Mouse (Mus musculus) forebrain, embryonic 16.5 days (tissue): ENCODE measurements at regions not wholly inside any gene's neighbourhood (a gene's known extent, or its start where the extent isn't known, plus 50 kb on each side); places are given as distances from the start of the nearest gene placed in this dataset.
A peak's percentile ranks its signal among the peaks of the same experiment; 100 is the strongest.

Experiments used
- ATAC-seq: fragments of 200-750 bp; cut with Nextera tagmentation; 2 replicates; pipeline ENCODE4 v1.8.0; 2017; ENCODE audit warnings: mild to moderate bottlenecking, moderate library complexity
- H3K27ac ChIP-seq: fragments of 300-500 bp; sonication (generic); 2 replicates; pipeline ENCODE4 v1.5.1; 2014; ENCODE audit warnings: low read length, control low read depth
- H3K27me3 ChIP-seq: fragments of 300-500 bp; sonication (generic); replicated peaks from 2 replicates; pipeline ENCODE4 v1.6.1; 2014; ENCODE audit warnings: low read length; ENCODE audit not compliant: control insufficient read depth, insufficient read depth
- H3K36me3 ChIP-seq: fragments of 300-500 bp; sonication (generic); 2 replicates; pipeline ENCODE4 v1.6.1; 2014; ENCODE audit not compliant: control insufficient read depth, insufficient read depth
- H3K4me1 ChIP-seq: fragments of 300-500 bp; sonication (generic); replicated peaks from 2 replicates; pipeline ENCODE4 v1.6.1; 2014; ENCODE audit warnings: low read length; ENCODE audit not compliant: control insufficient read depth, insufficient read depth
- H3K4me2 ChIP-seq: fragments of 300-500 bp; sonication (generic); 2 replicates; pipeline ENCODE4 v1.6.1; 2014; ENCODE audit warnings: mild to moderate bottlenecking, low read length, control low read depth
- H3K4me3 ChIP-seq: fragments of 300-500 bp; sonication (generic); replicated peaks from 2 replicates; pipeline ENCODE4 v1.5.1; 2014; ENCODE audit warnings: mild to moderate bottlenecking, low read length, control low read depth
- H3K9ac ChIP-seq: fragments of 300-500 bp; sonication (generic); replicated peaks from 2 replicates; pipeline ENCODE4 v1.6.1; 2014; ENCODE audit warnings: low read depth, low read length, control low read depth
- H3K9me3 ChIP-seq: fragments of 300-500 bp; sonication (generic); 2 replicates; pipeline ENCODE4 v1.6.1; 2016; ENCODE audit warnings: low read length; ENCODE audit not compliant: control insufficient read depth
- WGBS: fragments of 180-500 bp; shearing (Covaris S2); extraction: QIAGEN DNeasy Blood & Tissue Kit; methylation state at CpG from one replicate; pipeline ENCODE4 v1.1.7; 2014; 5-methylcytosine and 5-hydroxymethylcytosine counted together

DNA sequence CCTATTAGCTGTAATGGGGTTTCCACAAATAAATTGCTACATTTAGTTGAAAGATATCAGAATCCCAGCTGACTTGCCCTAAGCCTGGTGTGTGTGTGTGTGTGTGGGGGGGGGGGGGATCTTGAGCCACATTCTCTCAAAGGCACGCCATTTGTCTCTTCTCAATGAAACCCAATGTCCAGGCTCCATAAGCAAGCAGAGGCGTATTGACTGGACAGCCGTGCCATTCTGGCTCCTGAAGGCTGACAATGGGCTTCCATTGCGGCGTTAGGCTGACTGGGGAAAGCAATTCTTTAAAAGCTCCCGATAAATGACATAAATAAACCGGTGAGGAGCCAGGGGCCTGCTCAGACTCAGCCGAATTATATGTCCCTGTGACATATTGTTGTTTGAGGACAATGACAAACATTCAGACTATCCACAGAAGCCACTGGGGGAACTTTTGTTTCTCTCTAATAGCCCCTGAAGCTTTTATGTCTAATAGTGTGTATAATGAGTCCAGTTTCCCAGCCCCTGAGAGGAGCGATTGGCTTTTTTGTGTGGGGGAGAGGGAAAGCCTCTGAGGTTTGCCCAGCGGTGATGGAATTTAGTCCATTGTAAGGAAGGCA, 240.6 kb upstream of the Mphosph6 start:
- Histone ChIP-seq H3K9me3 (no peaks in the 10 kb centered on the region), H3K4me2 (no peak overlapping the region), H3K27ac (no peak overlapping the region), H3K36me3 (no peaks in the 10 kb centered on the region), H3K4me1 (0 out of 2 replicates have a peak, but pooled peaks cover 4% of the 10 kb centered on the region), H3K9ac (no peak overlapping the region), H3K27me3 (no peaks in the 10 kb centered on the region), H3K4me3 (no peak overlapping the region)
- no peak for ATAC-seq
- WGBS: 8% methylated on average over 10 of the region's 10 CpGs

DNA sequence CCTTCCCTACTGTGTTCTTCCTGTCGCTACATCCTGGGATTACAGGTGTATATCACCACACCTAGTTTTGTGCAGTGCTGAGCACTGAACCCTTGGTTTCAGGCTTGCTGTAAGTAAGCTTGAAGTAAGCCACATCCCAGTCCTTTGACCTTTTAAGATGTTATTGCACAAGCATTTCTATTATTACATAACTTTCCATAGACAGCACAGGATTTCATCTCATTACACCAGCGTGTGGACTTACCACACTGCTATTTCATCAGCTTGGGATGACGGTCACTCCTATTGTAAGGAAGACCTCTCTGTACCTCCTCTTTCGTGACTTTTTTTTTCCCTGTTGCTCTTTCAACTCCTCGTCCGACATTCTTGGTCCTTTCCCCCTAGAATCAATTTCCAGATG, 239.5 kb upstream of the Mphosph6 start:
- no peak for ATAC-seq
- no peaks in the 10 kb centered on the region for H3K9me3 ChIP-seq
- WGBS: 78% methylated on average over 6 of the region's 6 CpGs
- no peak overlapping the region for H3K4me3 ChIP-seq
- no peaks in the 10 kb centered on the region for H3K36me3 ChIP-seq
- H3K9ac ChIP-seq: no peak overlapping the region
- no peaks in the 10 kb centered on the region for H3K27me3 ChIP-seq
- H3K4me1 ChIP-seq: 0 out of 2 replicates have a peak, but pooled peaks cover 4% of the 10 kb centered on the region
- no peak overlapping the region for H3K27ac ChIP-seq
- H3K4me2 ChIP-seq: no peak overlapping the region

DNA sequence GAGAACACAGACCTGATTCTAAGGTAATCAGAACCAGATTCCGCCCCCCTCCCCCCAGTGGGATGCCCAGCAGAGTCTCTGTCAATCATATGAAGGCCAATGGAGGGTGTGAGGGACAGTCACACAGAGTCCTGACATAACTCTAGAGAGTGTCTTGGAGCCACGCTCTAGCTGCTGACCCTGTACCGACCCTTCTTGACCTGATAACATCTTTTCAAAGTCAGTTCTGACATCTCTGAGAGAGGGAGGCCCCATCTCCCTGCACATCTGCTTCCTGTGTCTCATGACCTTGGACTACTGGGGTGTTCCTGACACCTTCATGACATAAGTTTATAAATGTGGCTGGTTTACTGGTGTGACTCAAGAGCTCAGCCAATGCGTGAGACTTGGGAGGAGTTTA, 236.1 kb upstream of the Mphosph6 start:
- Histone ChIP-seq H3K9me3 (no peaks in the 10 kb centered on the region), H3K4me3 (no peak overlapping the region), H3K27ac (no peak overlapping the region), H3K27me3 (no peaks in the 10 kb centered on the region), H3K4me2 (no peak overlapping the region), H3K36me3 (no peaks in the 10 kb centered on the region), H3K4me1 (peaks cover 11% of the 10 kb centered on the region), H3K9ac (no peak overlapping the region)
- WGBS: 92% methylated on average over 4 of the region's 4 CpGs
- ATAC-seq: no peak

DNA sequence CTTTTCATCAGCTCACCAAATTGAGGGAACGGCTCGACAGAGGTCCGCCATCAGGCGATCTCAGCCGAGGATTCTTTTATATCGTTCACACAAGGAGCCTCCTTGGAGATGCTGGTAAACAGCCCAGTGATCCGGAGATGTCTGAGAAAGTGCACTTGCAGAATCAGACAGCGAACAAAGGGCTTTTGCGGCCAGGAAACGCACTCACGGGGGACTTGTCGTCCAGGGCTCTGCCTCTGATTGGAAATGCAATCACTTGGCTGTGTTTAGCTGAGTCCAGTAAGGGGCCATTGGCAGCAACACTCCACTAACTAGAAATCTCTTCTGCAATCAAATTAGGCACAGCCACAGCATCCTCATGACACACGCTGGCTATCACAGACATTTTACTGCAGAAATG, 232.3 kb upstream of the Mphosph6 start:
- H3K9ac ChIP-seq: peak overlapping the region; percentile 37; the same call in 1 of the 2 replicates
- 12% methylated on average over 13 of the region's 13 CpGs for WGBS
- no peaks in the 10 kb centered on the region for H3K36me3 ChIP-seq
- H3K9me3 ChIP-seq: no peaks in the 10 kb centered on the region
- H3K4me1 ChIP-seq: peaks cover 15% of the 10 kb centered on the region
- no peak overlapping the region for H3K27ac ChIP-seq
- peak overlapping the region; percentile 36 for H3K4me2 ChIP-seq
- H3K27me3 ChIP-seq: no peaks in the 10 kb centered on the region
- peak overlapping the region; percentile 15; the same call in 1 of the 2 replicates for H3K4me3 ChIP-seq
- ATAC-seq: peak; percentile 28; the same call in 1 of the 2 replicates

DNA sequence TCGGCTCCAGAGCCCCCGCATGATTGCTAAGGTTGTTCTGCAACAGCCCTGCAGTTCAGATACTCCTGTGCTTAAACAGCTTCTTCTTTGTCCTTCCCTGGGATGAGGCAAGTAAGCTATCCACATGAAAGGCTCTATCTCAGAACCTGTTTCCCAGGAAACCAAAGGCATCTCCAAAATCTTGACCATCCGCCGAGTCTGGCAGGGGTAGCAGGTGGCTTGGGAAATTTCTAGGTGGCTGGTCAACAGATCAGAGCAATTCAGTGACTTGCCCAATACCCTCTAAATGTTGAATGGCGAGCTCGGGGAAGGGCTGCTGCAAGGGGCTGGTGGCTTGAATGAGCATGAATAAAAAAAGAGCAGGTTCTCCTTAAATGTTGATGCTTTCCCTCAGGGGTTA, 229.7 kb upstream of the Mphosph6 start:
- Histone ChIP-seq H3K4me2 (no peak overlapping the region), H3K9me3 (no peaks in the 10 kb centered on the region), H3K36me3 (no peaks in the 10 kb centered on the region), H3K4me3 (no peak overlapping the region), H3K9ac (no peak overlapping the region), H3K27me3 (no peaks in the 10 kb centered on the region), H3K27ac (no peak overlapping the region), H3K4me1 (peaks cover 15% of the 10 kb centered on the region)
- no peak for ATAC-seq
- 48% methylated on average over 6 of the region's 6 CpGs for WGBS

DNA sequence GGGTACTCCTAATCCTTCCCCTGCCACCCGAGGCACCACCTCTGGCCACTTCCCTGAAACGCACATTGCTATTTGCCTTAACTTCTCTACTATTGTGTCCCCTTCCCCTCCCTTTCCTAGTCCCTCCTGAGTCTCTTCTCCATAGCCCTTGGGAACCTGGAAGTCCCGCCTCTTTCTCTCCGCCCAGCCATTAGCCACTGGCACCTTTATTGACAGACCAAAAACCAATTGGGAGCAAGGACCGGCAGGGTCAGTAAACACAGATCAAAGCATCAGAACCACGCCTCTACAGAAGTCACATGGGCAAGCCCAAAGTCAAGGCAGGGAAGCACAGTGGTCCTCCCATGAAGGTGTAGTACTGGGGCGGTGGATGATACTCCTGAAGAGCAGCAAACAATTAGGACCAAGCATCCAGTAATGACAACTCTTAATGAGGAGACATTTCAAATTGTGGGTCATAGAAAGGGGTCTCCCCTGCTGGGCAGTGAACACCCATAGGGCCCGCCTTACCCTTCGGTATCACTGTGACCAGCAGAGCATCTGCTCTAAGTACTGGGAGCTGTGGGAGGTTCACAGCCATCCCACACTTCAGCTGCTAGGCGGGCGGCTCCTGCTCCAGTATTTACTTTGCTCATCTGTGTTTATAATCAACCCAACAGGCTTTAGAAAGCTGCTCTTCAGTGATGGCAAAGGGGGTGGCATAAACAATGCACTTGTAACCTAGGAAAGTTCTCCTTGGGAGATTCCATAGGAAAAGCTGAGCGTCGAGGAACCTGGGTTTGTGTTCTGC, 226.5 kb upstream of the Mphosph6 start:
- Histone ChIP-seq H3K4me2 (no peak overlapping the region), H3K4me3 (no peak overlapping the region), H3K36me3 (no peaks in the 10 kb centered on the region), H3K4me1 (peaks cover 8% of the 10 kb centered on the region; the same call in 1 of the 2 replicates), H3K27ac (no peak overlapping the region), H3K9me3 (no peaks in the 10 kb centered on the region), H3K27me3 (no peaks in the 10 kb centered on the region), H3K9ac (no peak overlapping the region)
- no peak for ATAC-seq
- 89% methylated on average over 13 of the region's 13 CpGs for WGBS

DNA sequence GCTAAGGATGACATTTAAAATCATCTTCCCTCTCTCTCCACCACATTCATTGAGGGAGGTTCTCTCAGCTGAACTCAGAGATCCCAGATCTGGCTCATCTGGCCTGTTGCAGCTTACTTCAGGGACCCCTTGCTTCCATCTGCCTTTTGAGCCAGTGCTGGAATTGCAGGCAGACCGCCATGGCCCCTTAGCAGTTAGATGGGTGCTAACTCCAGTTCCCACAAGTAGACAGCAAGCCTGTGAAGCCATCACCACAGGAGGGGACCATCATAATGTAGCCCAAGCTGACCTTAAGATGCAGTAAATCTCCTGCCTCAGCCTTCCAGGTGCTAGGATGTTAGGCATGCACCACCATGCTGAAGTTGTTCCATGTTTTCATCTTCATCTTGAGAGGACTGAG, 221.7 kb upstream of the Mphosph6 start:
- no peak for ATAC-seq
- Histone ChIP-seq H3K36me3 (no peaks in the 10 kb centered on the region), H3K4me3 (no peak overlapping the region), H3K4me1 (no peaks in the 10 kb centered on the region), H3K27me3 (no peaks in the 10 kb centered on the region), H3K9ac (no peak overlapping the region), H3K27ac (no peak overlapping the region), H3K9me3 (no peaks in the 10 kb centered on the region), H3K4me2 (no peak overlapping the region)
- 96% methylated on average over 1 of the region's 1 CpGs for WGBS

DNA sequence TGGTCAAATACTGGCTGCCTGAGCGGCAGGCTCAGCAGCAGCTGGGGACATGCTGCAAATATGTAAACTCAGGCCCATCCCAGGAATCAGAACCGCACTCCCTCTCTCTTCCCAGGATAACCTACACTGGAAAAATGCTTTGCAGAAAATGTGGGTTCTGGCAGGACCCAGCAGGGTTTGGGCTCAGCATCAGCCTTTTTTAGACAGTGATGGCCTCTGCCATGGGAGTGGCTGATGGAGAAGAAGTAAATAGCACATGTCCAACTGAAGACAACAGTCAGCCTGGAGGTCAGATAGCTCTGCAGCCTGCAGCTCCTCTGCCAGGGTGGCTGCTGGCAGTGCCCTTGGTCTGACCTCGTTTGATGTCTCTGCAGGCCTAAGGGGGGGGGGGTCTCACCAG, 220.2 kb upstream of the Mphosph6 start:
- Histone ChIP-seq H3K9me3 (no peaks in the 10 kb centered on the region), H3K4me2 (no peak overlapping the region), H3K9ac (no peak overlapping the region), H3K4me3 (no peak overlapping the region), H3K36me3 (no peaks in the 10 kb centered on the region), H3K27me3 (no peaks in the 10 kb centered on the region), H3K27ac (no peak overlapping the region), H3K4me1 (peaks cover 4% of the 10 kb centered on the region)
- ATAC-seq: no peak
- WGBS: 73% methylated on average over 3 of the region's 3 CpGs

DNA sequence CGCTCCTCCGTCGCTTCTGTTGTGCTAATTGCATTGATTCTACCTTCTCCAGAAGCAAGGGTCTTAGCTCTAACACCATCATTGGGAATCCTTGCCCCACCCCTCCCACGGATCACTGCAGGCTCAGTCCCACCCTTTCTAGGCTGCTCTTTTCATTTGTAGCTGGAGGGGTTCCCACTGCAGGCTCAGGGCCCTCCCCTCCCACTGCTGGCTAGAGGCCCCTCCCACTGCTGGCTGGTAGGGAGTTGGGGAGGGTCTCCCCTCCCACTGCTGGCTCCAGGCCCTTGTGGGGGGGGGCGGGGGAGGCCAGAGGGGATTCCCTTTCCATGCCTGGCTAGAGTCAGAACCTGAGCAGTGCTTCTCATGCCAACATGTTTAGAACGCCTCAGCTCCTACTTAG, 215.5 kb upstream of the Mphosph6 start:
- H3K27me3 ChIP-seq: no peaks in the 10 kb centered on the region
- H3K4me2 ChIP-seq: no peak overlapping the region
- no peaks in the 10 kb centered on the region for H3K9me3 ChIP-seq
- no peak overlapping the region for H3K4me3 ChIP-seq
- peak; percentile 72; the same call in 1 of the 2 replicates for ATAC-seq
- no peak overlapping the region for H3K9ac ChIP-seq
- 14% methylated on average over 5 of the region's 6 CpGs for WGBS
- H3K36me3 ChIP-seq: no peaks in the 10 kb centered on the region
- no peak overlapping the region for H3K27ac ChIP-seq
- peaks cover 4% of the 10 kb centered on the region for H3K4me1 ChIP-seq
